Mouse (Mus musculus) MN1 (cell line): ENCODE results near the gene Tmem43.
"Not testable (repeated sequence)": the region's sequence is repeated elsewhere in the genome, so short reads cannot be mapped to it uniquely, and the experiment has no call there.

Experiments used
- DNase-seq: peaks from one replicate; pipeline ENCODE4 v3.0.0-alpha.2; 2016; ENCODE audit warnings: low spot score

Tmem43 gene

DNA sequence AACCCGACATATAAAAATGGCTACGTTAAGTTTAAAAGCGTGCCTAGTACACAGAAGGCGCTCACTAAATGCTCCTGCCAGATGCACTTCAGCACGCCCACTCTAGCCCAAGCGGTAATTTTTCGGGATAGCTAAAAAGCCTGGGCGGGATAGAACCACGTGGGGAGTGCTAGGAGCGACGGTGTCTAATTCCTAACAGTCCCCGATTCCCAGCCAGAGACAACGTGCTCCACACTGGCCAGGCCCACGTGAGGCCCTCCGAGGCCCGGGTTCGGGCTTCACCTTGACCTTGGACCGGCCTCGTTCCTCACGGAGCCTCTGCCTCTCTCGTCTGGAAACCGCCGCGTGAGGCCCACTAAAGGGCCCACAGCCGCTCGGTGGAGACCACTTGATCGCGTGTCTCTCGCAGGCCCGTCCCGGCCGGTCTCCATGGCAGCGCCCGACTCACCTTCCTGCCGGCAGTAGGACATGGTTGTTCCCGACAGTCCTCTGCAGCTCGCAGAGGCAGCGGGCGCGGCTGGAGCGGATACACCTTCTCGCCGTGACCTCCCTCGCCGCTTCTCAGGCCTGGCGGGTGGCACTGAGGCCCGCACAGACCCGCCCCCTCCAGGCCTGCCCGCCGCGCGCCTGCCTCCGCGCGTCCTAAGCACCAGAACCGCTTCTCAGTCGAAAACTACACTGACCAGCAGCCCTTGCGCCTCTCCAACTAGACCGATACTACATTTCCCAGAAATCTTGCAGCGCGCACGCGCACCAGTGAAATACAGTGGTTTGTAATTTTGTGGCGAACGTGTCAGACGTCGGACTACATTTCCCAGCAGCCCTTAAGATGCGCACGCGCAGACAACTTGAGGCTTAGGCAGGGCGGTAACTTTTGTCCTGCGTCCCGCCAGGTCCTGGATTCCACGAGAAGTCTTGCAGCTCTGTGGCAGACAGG lies at the start of gene Tmem43, which contains the start of gene Chchd4:
Tmem43 (plus strand) TSS at position 836 of the 937 bp plus-strand sequence.
Chchd4 (minus strand) TSS at position 679 of the 937 bp plus-strand sequence.
- DNase-seq: peak; percentile 99

DNA sequence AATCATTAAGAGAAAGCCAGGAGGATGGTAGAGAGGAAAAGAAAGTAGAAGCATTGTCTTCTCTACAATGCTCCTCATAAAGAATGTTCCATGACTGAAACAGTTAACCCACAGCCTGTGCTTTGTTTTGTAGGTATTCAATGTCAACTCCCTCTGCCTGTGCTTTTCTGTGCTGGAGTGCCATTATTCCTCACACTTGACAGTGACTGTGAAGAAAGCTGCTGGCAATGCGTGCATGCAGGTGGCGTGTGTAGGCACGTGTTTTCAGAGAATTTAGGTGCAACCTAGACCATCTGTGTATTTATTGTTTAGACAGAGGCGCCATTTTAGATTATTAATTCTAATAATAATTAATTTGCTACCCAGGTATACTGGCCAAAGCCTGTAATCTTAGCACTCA lies 49.4 kb upstream of the Tmem43 start:
- no peak for DNase-seq

GRCm38 (mm10) chr6:91440474-91441144 lies 32.9 kb upstream of the Tmem43 start:
- peak; percentile 96 for DNase-seq

GRCm38 (mm10) chr6:91441145-91441662 lies 32.3 kb upstream of the Tmem43 start:
- DNase-seq: peak; percentile 58

GRCm38 (mm10) chr6:91445316-91445715 lies 28.2 kb upstream of the Tmem43 start:
- DNase-seq: peak; percentile 65

DNA sequence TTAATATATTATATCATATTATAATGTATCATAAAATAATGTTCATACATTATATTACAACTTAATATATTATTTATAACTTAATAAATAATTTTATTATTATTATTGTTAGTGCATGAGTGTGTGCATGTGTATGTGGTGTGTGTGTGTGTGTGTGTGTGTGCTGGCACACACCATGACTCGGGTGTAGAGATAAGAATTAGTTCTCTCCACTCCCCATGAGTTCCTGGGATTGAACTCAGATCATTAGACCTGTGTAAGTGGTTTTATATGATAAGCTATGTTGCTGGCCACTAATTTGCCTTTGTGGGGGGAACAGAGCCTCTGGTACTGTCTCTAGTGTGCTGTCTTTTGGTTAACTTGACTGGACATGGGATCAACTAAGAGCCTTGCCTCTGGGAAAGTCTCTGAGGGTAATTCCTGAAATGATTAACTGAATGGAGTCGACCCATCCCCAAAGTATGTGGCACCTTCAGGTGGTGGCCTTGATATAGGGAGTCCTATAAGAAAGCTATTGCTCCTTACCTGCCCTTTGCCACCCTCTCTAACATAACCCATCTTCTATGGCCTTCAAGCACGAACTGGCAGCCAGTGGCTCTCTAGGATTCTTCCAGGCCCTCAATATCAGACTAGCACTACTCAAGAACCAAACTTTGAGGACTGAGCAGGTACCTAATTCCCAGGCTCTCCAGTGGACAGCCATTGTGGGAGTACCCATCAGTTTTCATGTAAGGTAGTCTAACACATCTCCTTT lies 23.9 kb upstream of the Tmem43 start:
- no peak for DNase-seq

DNA sequence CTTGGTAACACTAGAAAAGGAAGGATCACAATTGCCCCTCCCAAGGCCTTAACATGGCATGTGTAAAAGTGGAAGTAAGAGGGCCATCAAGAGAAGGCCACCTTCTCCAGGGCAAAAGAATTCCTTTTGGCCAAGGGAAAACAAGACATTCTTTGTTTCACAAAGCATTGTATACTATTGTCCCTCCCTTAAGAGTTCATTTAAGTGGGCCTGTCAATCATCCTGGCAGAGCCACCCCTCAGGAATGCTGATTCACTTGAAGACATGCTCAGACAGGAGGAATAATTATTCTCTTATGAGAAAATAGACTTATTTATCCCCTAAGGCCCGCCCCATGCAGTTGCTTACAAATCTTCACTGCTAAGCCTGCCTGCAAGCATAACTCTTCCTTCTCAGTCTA lies 21.4 kb upstream of the Tmem43 start:
- no peak for DNase-seq

GRCm38 (mm10) chr6:91454546-91454945 lies 19.0 kb upstream of the Tmem43 start:
- DNase-seq: no peak

DNA sequence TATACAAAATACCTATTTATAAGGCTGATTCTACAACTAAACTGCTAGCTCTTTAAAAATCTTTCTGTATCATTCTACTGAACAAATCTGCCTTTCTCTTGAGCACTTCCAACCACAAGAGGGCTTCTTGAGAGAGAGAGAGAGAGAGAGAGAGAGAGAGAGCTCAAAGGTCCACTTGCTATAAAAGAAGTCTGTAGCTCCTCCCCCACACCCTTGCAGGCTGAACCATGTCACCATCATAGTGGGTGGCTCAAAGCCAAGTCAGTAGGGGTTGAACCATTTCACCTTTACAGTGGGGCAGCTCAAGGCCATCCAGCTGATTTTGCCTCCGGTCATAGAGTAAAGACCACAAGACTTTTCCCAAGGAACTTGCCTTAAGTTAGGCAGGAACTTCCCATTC lies 14.0 kb upstream of the Tmem43 start:
- no peak for DNase-seq

- DNase-seq: no peak
Observed at GRCm38 (mm10) chr6:91465756-91466155, 7.7 kb upstream of the Tmem43 start.

DNA sequence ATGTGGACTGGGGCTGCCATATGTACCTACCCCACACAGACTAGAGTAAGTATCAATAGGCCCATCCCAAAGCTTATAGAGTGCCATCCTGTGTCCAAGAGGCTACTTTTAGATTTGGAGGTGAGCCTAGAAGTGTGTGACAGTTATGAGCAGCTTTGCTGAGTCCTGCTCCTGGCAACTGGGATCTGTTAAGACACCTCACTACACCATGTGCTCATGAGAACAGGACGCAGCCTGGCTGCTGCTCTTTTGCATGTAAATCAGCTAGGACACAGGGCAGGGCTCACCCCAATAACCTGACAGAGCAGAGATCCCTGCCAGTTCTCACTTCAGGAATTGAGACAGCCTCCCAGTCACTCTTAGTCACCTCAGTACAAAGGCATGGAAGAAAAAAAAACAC lies 6.4 kb upstream of the Tmem43 start:
- DNase-seq: no peak

DNA sequence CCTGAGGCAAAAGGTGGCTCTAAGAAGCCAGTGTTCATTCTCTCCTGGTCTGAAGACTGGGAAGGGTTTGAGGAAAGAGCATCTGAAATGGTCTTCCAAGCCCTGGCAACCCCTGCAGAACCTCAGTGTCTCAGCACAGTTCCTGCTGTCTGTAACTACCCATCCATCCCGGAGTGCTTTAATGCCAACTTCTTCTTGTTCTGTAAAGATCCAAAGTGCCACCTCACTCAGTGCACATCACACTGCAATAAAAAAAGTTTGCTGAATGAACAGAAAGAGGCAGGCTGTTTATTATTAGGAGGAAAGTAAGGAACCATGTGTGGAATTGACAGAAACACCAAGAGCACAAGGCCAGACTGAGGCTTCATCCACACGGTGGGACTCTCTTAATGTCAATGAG lies 2.8 kb upstream of the Tmem43 start:
- DNase-seq: no peak

GRCm38 (mm10) chr6:91471427-91471826 lies 2.1 kb upstream of the Tmem43 start:
- DNase-seq: not testable (repeated sequence)

DNA sequence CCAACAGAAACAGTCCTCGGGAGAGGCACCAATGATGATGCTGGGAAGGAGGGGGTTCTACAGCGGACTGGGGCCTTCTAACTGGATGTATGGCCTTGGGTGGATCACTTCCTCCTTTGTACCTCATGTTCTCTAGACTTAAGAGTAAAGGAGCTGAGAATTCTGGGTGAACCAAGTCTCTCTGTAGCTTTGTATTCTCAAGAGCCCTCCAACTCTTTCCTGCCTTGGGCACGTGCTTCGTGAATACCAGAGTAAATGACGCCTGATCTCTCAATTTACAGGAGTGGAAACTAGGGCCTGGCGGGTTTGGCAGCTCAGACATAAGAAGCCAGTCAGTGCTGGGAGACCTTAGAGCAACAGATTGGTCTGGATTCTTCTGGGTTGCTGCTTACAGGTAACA lies 1.2 kb upstream of the Tmem43 start:
- DNase-seq: peak; percentile 16

DNA sequence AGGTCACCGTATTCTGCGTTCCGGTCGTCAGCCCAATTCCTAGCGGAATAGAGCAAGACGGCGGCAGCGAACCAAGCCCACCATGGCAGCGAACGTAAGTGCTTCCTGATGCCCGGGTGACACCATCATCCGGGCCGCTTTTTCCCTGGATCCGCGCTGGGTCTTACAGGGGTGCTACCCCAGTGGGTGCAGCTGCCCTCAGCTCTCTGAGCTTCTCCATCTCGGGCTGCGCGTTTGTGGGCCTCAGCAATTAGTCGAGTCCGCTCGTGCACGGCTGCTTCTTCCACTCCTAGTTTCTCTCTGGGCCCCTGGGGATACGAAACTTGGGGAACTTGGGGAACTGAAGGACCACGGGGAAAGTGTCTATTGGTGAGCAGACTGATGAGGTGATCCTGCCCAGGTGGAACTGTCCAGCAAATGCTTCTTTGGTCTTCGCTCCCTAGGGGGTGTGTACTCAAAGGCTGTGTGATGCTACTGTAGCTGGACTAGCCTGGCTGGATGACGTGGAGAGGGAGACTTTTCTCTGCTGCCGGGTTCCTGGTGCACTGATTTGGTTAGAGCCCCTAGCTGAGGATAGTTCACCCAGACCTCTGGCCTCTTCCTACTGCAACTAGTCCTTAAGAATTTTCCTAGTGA lies 420 bp downstream of the Tmem43 start:
- no peak for DNase-seq

- DNase-seq: peak; percentile 65
Observed at GRCm38 (mm10) chr6:91474441-91475190, 1.1 kb downstream of the Tmem43 start.

- no peak for DNase-seq
Observed at GRCm38 (mm10) chr6:91476541-91476940, 3.0 kb downstream of the Tmem43 start.

GRCm38 (mm10) chr6:91483371-91483770 lies 9.9 kb downstream of the Tmem43 start:
- no peak for DNase-seq

- DNase-seq: no peak
Observed at GRCm38 (mm10) chr6:91486736-91487453, 13.4 kb downstream of the Tmem43 start.
